Mouse (Mus musculus) forebrain, embryonic 14.5 days (tissue): ENCODE measurements around the gene Arid2. TPM values are rescaled to one million over a fixed set of nuclear protein-coding genes. Genes with fewer than 3 reads are reported as not detected.

Source experiments
- ATAC-seq: fragments of 200-750 bp; cut with Nextera tagmentation; 2 replicates; pipeline ENCODE4 v1.8.0; 2017; ENCODE audit warnings: mild to moderate bottlenecking, moderate library complexity
- DNase-seq: peaks from one replicate; pipeline ENCODE4 v3.0.0-alpha.2; 2015; ENCODE audit warnings: low spot score
- H3K27ac ChIP-seq: fragments of 300-500 bp; sonication (generic); 2 replicates; pipeline ENCODE4 v1.5.1; 2014; ENCODE audit warnings: low read depth, mild to moderate bottlenecking, control low read depth, low read length, moderate library complexity
- H3K27me3 ChIP-seq: fragments of 300-500 bp; sonication (generic); replicated peaks from 2 replicates; pipeline ENCODE4 v1.6.1; 2014; ENCODE audit warnings: low read length, control low read depth, mixed read lengths; ENCODE audit not compliant: control insufficient read depth, insufficient read depth
- H3K36me3 ChIP-seq: fragments of 300-500 bp; sonication (generic); 2 replicates; pipeline ENCODE4 v1.6.1; 2014; ENCODE audit warnings: low read length, control low read depth; ENCODE audit not compliant: control insufficient read depth, insufficient read depth
- H3K4me1 ChIP-seq: fragments of 300-500 bp; sonication (generic); 2 replicates; pipeline ENCODE4 v1.6.1; 2014; ENCODE audit warnings: antibody characterized with exemption, low read length, control low read depth; ENCODE audit not compliant: control insufficient read depth, insufficient read depth
- H3K4me2 ChIP-seq: fragments of 300-500 bp; sonication (generic); 2 replicates; pipeline ENCODE4 v1.6.1; 2014; ENCODE audit warnings: mild to moderate bottlenecking, control low read depth, low read length
- H3K4me3 ChIP-seq: fragments of 300-500 bp; sonication (generic); 2 replicates; pipeline ENCODE4 v1.5.1; 2014; ENCODE audit warnings: low read depth, low read length, control low read depth
- H3K9ac ChIP-seq: fragments of 300-500 bp; sonication (generic); 2 replicates; pipeline ENCODE4 v1.6.1; 2014; ENCODE audit warnings: mild to moderate bottlenecking, low read length, control low read depth, moderate library complexity
- H3K9me3 ChIP-seq: fragments of 300-500 bp; sonication (generic); replicated peaks from 2 replicates; pipeline ENCODE4 v1.6.1; 2016; ENCODE audit warnings: low read length, control low read depth, mixed read lengths; ENCODE audit not compliant: control insufficient read depth
- WGBS: fragments of 180-500 bp; shearing (Covaris S2); extraction: QIAGEN DNeasy Blood & Tissue Kit; methylation state at CpG from one replicate; pipeline ENCODE4 v1.1.7; 2014; 5-methylcytosine and 5-hydroxymethylcytosine counted together
- polyA plus RNA-seq: library from polyadenylated mRNA; unstranded; fragments of >200 nt; fragmentation: Nextera tagmentation; extraction: Ambion mirVana; gene quantifications from 2 replicates; pipeline ENCODE4 v1.2.1, GENCODE M21; 2014

Arid2 gene
- polyA plus RNA-seq, 1 experiment from 2014 or later, result 24.4 TPM

DNA sequence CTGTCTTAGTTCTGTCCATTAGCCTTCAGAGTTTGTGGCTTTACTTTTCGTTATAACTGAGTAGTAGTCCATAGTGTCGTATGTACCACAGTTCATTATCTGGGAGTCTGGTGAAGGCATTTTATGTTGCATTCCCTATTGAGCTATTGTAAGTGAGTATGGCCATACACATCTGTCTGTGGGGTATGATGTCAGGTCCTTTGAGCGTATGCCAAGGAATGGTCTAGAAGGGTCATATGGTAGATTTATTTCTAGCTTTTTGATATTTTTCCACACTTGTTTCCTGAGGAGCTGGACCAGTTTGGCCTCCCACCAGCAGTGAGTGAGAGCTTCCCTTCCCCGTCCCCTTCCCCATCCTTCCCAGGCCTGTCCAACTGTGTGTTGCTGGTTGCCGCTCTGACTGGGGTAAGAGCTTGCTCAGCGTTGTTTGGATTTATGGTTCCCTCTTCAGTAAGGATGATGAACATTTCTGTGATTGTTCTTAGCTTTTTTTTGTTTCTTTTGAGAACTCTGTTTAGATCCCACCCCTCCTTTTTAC, 58.1 kb downstream of the Arid2 start:
- Histone ChIP-seq H3K27ac (no peak overlapping the region), H3K36me3 (peaks cover 6% of the 10 kb centered on the region; the same call in 1 of the 2 replicates), H3K4me2 (no peak overlapping the region), H3K9me3 (no peaks in the 10 kb centered on the region), H3K4me1 (no peaks in the 10 kb centered on the region), H3K9ac (no peak overlapping the region), H3K4me3 (no peak overlapping the region), H3K27me3 (no peaks in the 10 kb centered on the region)
- no peak for DNase-seq
- WGBS, result 87% methylated on average over 6 of the region's 6 CpGs
- no peak for ATAC-seq

DNA sequence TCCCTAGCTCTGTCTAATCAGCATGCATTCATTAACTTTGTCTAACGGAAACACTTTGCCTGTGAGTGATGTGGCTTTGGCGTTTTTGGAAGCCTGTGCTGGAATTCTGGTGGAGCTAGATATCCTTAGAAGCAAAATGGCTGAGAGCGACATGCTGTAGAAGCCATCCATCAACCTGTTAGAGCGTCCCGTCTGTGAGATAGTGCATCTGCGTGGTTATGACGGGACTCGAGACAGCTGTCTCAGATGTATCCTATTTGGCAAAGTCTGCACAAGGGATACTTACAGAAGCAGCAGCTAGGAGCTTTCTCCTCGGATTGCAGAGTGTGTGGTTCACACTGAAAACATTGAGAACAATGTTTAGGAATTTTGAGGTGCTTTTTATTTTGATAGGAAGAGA, 64.1 kb downstream of the Arid2 start:
- no peak overlapping the region for H3K4me3 ChIP-seq
- no peak for DNase-seq
- WGBS, result 94% methylated on average over 9 of the region's 9 CpGs

DNA sequence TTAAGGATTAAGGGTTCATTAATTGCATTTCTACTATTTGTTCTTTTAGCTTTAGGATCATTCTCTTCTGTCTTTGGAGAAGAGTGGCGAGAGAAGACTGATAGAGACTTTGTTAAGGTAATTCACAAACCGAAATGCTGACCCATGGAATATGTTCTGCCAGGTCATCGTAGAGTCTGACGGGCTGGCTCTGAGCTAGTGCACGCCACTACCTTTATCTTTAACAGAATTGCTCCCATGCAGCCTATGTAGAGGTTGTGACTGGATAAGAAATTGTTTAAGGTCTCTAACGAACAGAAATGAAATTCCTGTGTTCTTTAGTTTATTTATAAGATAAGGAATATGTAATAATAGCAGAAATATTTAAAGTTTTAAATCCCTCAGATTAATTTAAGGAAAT, 71.6 kb downstream of the Arid2 start:
- ATAC-seq (no peak), DNase-seq (no peak)
- no peak overlapping the region for H3K4me3 ChIP-seq
- no peaks in the 10 kb centered on the region for H3K27me3 ChIP-seq
- 94% methylated on average over 6 of the region's 6 CpGs for WGBS
- H3K4me1 ChIP-seq, result no peaks in the 10 kb centered on the region
- no peak overlapping the region for H3K27ac ChIP-seq
- H3K9me3 ChIP-seq, result no peaks in the 10 kb centered on the region
- peaks cover 53% of the 10 kb centered on the region for H3K36me3 ChIP-seq
- no peak overlapping the region for H3K9ac ChIP-seq
- no peak overlapping the region for H3K4me2 ChIP-seq

More for the DNA sequence above, 64.1 kb downstream of the Arid2 start:
- Histone ChIP-seq H3K9ac (no peak overlapping the region), H3K36me3 (peaks cover 44% of the 10 kb centered on the region), H3K27ac (no peak overlapping the region), H3K9me3 (no peaks in the 10 kb centered on the region), H3K27me3 (no peaks in the 10 kb centered on the region), H3K4me1 (no peaks in the 10 kb centered on the region), H3K4me2 (no peak overlapping the region)
- ATAC-seq, result no peak

DNA sequence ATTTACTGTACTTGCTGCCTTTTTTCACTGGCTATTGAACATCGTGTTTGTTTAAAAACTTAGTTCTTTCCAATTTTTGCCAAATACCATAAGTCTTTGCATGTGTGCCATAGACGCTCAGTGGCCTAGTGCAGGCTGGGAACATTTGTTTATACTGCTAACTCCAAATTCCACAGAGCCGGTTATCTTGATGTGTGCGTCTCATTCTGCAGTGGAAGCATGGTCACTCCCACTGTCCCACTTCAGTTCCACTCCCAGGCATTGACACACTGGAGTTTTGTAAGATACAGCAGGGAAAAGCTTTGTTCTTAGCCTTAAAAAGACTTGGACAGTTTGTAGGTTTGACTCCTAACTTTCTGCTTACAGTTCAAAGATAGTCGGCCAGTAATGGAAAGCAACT, 73.3 kb downstream of the Arid2 start:
- no peaks in the 10 kb centered on the region for H3K4me1 ChIP-seq
- 92% methylated on average over 5 of the region's 5 CpGs for WGBS
- H3K9me3 ChIP-seq, result no peaks in the 10 kb centered on the region
- H3K27me3 ChIP-seq, result no peaks in the 10 kb centered on the region
- ATAC-seq (no peak), DNase-seq (no peak)
- no peak overlapping the region for H3K4me2 ChIP-seq
- peaks cover 61% of the 10 kb centered on the region for H3K36me3 ChIP-seq
- no peak overlapping the region for H3K4me3 ChIP-seq
- H3K9ac ChIP-seq, result no peak overlapping the region
- H3K27ac ChIP-seq, result no peak overlapping the region

DNA sequence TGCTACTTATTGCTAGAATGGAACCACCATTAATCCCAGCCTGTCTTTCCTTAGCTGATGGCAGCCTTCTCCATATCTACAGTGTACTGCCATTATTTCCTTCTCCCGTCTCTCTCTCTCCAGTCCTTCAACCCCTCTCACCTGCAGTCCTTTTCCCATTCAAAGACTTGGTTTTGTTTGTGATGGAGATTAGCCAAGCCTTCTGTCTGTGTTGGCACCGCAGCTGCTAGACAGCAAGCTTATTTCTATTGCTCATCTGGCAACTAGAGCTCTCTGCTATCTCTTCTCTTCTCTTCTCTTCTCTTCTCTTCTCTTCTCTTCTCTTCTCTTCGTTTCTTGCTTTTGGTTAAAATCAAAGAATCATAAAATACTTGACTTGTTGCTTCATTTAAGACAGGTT, 78.0 kb downstream of the Arid2 start:
- Histone ChIP-seq H3K36me3 (peaks cover 81% of the 10 kb centered on the region), H3K4me2 (no peak overlapping the region), H3K27ac (no peak overlapping the region), H3K4me1 (no peaks in the 10 kb centered on the region), H3K9ac (no peak overlapping the region), H3K9me3 (no peaks in the 10 kb centered on the region), H3K4me3 (no peak overlapping the region), H3K27me3 (no peaks in the 10 kb centered on the region)
- whole genome bisulfite sequencing, result 58% methylated on average over 3 of the region's 3 CpGs
- no peak for ATAC-seq
- DNase-seq, result peak; percentile 31

DNA sequence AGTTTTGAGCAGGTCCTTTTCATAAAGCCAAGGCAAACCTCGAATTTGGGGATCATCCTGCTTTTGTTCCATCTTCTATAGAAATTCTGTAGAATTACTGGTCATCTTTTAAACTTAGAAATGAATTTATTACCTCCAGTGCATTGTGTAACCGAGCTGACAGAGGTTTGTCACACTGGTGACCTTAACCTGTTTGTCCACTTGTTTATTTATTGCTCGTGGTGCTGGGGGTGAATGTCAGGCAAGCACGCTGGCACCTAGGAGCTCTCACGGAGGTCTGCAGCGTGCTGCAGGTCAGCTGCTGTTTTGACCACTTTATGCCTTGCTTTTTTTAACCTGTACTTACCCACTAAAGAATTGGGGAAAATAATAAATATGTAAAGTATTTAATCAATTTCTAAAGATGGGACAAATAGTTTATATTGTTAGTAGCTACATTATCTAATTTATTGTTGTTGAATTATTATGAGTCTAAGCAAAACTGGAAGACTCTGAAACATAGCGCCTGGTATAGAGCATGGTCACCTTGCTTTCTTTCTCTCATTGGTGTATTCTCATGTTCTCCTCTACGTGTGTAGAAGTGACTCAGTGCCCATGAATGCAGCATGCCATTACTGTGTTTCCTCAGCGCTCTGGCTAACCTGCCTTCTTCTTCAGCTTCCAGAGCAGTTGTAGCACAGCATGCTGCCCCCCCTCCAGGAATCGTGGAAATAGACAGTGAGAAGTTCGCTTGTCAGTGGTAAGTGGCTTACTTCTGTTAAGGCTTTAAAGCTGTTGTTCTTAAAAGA, 79.1 kb downstream of the Arid2 start:
- no peaks in the 10 kb centered on the region for H3K4me1 ChIP-seq
- DNase-seq (no peak), ATAC-seq (no peak)
- no peaks in the 10 kb centered on the region for H3K9me3 ChIP-seq
- H3K4me3 ChIP-seq, result no peak overlapping the region
- H3K27ac ChIP-seq, result no peak overlapping the region
- WGBS, result 87% methylated on average over 11 of the region's 11 CpGs
- peaks cover 82% of the 10 kb centered on the region for H3K36me3 ChIP-seq
- no peak overlapping the region for H3K4me2 ChIP-seq
- H3K9ac ChIP-seq, result no peak overlapping the region
- H3K27me3 ChIP-seq, result no peaks in the 10 kb centered on the region

DNA sequence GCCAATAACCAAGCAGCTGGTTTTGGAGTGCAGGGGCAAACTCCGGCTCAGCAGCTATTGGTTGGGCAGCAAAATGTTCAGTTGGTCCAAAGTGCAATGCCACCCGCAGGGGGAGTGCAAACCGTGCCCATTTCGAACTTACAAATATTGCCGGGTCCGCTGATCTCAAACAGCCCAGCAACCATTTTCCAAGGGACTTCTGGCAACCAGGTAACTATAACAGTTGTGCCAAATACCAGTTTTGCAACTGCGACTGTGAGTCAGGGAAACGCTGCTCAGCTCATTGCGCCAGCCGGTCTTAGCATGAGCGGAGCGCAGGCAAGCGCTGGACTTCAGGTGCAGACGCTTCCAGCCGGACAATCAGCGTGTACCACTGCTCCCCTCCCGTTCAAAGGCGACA, 84.0 kb downstream of the Arid2 start:
- no peak for ATAC-seq
- Histone ChIP-seq H3K36me3 (peaks cover 70% of the 10 kb centered on the region), H3K4me1 (no peaks in the 10 kb centered on the region), H3K27me3 (no peaks in the 10 kb centered on the region), H3K4me3 (no peak overlapping the region), H3K4me2 (no peak overlapping the region), H3K9me3 (no peaks in the 10 kb centered on the region), H3K27ac (no peak overlapping the region), H3K9ac (no peak overlapping the region)
- DNase-seq, result no peak
- WGBS, result 96% methylated on average over 18 of the region's 18 CpGs

DNA sequence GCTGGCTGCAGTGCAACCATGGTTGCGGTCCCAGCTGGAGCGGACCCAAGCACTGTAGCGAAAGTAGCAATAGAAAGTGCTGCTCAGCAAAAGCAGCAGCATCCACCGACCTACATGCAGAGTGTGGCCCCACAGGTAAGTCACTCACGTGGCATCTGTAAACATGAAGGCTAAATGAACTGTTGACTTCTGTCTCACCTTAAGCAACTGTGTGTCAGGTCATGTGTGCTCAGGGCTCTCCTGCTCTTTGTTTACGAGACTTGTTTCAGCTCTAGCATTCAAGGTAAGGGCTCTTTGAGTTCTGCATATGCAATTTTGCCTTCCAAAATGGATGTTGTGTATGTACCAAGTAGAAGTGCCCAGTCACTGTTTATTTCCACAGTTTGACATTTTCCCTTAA, 85.3 kb downstream of the Arid2 start:
- DNase-seq (no peak), ATAC-seq (no peak)
- H3K4me1 ChIP-seq, result no peaks in the 10 kb centered on the region
- peaks cover 72% of the 10 kb centered on the region for H3K36me3 ChIP-seq
- H3K4me2 ChIP-seq, result no peak overlapping the region
- H3K9ac ChIP-seq, result no peak overlapping the region
- 94% methylated on average over 6 of the region's 6 CpGs for WGBS
- no peaks in the 10 kb centered on the region for H3K27me3 ChIP-seq
- no peaks in the 10 kb centered on the region for H3K9me3 ChIP-seq
- H3K4me3 ChIP-seq, result no peak overlapping the region
- H3K27ac ChIP-seq, result no peak overlapping the region

DNA sequence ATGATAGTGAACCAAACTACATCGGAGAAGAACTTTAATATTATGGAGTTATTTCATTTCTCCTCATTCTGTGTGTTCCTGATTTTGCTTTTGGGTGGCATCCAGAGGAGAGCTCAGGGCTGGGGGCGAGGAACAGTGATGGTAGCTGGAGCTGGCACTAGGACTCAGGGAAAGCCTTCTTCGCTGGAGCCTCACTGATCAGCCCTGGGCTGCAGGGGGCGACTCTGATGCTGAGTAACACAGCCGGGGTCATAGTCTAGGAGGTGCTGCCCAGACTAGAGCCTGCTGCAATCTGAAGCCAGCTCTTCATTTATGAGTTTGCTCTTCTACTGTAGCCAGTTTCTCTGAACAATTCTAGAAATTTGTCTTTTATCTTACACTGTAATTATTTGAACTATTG, 85.8 kb downstream of the Arid2 start:
- Histone ChIP-seq H3K4me2 (no peak overlapping the region), H3K27me3 (no peaks in the 10 kb centered on the region), H3K27ac (no peak overlapping the region), H3K9me3 (no peaks in the 10 kb centered on the region), H3K9ac (no peak overlapping the region), H3K4me3 (no peak overlapping the region), H3K36me3 (peaks cover 69% of the 10 kb centered on the region), H3K4me1 (no peaks in the 10 kb centered on the region)
- no peak for ATAC-seq
- WGBS, result 82% methylated on average over 5 of the region's 5 CpGs
- no peak for DNase-seq
